Mouse (Mus musculus): Measurements from ENCODE around the gene Sp3.
"Not testable (repeated sequence)": the region's sequence is repeated elsewhere in the genome, so short reads cannot be mapped to it uniquely, and the experiment has no call there.

The Sp3 gene

GRCm38 (mm10) chr2:72992497-72992896, 12.3 kb upstream of the Sp3 start:
- no peak for DNase-seq (ENCODE audit: low spot score)

GRCm38 (mm10) chr2:72988945-72989344, 8.7 kb upstream of the Sp3 start:
- DNase-seq (ENCODE audit: low spot score) = not testable (repeated sequence)

- no peak for DNase-seq (ENCODE audit: low spot score)
These were observed 6.4 kb upstream of the Sp3 start, which contains the start of gene Gm11084 for GRCm38 (mm10) chr2:72986616-72987015. Gm11084 (minus strand) TSS chr2:72986716.

- no peak for DNase-seq (ENCODE audit: low spot score)
These were observed 5.3 kb upstream of the Sp3 start for GRCm38 (mm10) chr2:72985516-72985915.

GRCm38 (mm10) chr2:72984806-72985205, 4.6 kb upstream of the Sp3 start:
- no peak for DNase-seq (ENCODE audit: low spot score)

GRCm38 (mm10) chr2:72983211-72983610, 3.0 kb upstream of the Sp3 start:
- DNase-seq (ENCODE audit: low spot score) = no peak

- DNase-seq (ENCODE audit: low spot score) = no peak
These were observed 2.0 kb upstream of the Sp3 start for GRCm38 (mm10) chr2:72982110-72982785.

GRCm38 (mm10) chr2:72981441-72982109, 1.3 kb upstream of the Sp3 start:
- DNase-seq (ENCODE audit: low spot score) = no peak

- no peak for DNase-seq (ENCODE audit: low spot score)
These were observed 802 bp upstream of the Sp3 start for GRCm38 (mm10) chr2:72981075-72981420.

GRCm38 (mm10) chr2:72979659-72980071, 581 bp downstream of the Sp3 start:
- DNase-seq (ENCODE audit: low spot score) = peak; percentile 95

- DNase-seq (ENCODE audit: low spot score) = peak; percentile 95
These were observed 1.2 kb downstream of the Sp3 start for GRCm38 (mm10) chr2:72978901-72979658.

- no peak for DNase-seq (ENCODE audit: low spot score)
These were observed 1.8 kb downstream of the Sp3 start for GRCm38 (mm10) chr2:72978473-72978872.

GRCm38 (mm10) chr2:72977272-72977671, 3.0 kb downstream of the Sp3 start:
- no peak for DNase-seq (ENCODE audit: low spot score)

GRCm38 (mm10) chr2:72976036-72976435, 4.2 kb downstream of the Sp3 start:
- no peak for DNase-seq (ENCODE audit: low spot score)

- DNase-seq (ENCODE audit: low spot score) = no peak
These were observed 9.4 kb downstream of the Sp3 start for GRCm38 (mm10) chr2:72970831-72971230.

- no peak for DNase-seq (ENCODE audit: low spot score)
These were observed 9.9 kb downstream of the Sp3 start for GRCm38 (mm10) chr2:72970302-72970701.

- DNase-seq (ENCODE audit: low spot score) = no peak
These were observed 11.7 kb downstream of the Sp3 start for GRCm38 (mm10) chr2:72968536-72968935.

- no peak for DNase-seq (ENCODE audit: low spot score)
These were observed 14.8 kb downstream of the Sp3 start for GRCm38 (mm10) chr2:72965450-72965849.

- DNase-seq (ENCODE audit: low spot score) = no peak
These were observed 23.8 kb downstream of the Sp3 start for GRCm38 (mm10) chr2:72956415-72956814.

GRCm38 (mm10) chr2:72952979-72953378, 27.3 kb downstream of the Sp3 start:
- no peak for DNase-seq (ENCODE audit: low spot score)

GRCm38 (mm10) chr2:72935937-72936336, 44.3 kb downstream of the Sp3 start:
- no peak for DNase-seq (ENCODE audit: low spot score)

GRCm38 (mm10) chr2:72932186-72932585, 48.1 kb downstream of the Sp3 start:
- DNase-seq (ENCODE audit: low spot score) = no peak

GRCm38 (mm10) chr2:72924981-72925380, 55.3 kb downstream of the Sp3 start:
- no peak for DNase-seq (ENCODE audit: low spot score)
